Mouse (Mus musculus) liver, postnatal 0 days (tissue): ENCODE data around the gene Rnf43. TPM values are rescaled to one million over a fixed set of nuclear protein-coding genes. Genes with fewer than 3 reads are reported as not detected.

Source experiments
- ATAC-seq: fragments of 200-750 bp; cut with Nextera tagmentation; 2 replicates; pipeline ENCODE4 v1.8.0; 2017; ENCODE audit warnings: mild to moderate bottlenecking, moderate library complexity
- DNase-seq: peaks from one replicate; pipeline ENCODE4 v3.0.0-alpha.2; 2016
- H3K27ac ChIP-seq: fragments of 300-500 bp; sonication (generic); 2 replicates; pipeline ENCODE4 v1.5.1; 2014; ENCODE audit warnings: antibody characterized with exemption, moderate library complexity, mild to moderate bottlenecking, low read depth
- H3K27me3 ChIP-seq: fragments of 300-500 bp; sonication (generic); 2 replicates; pipeline ENCODE4 v1.6.1; 2014; ENCODE audit warnings: low read length, control low read depth, mixed read lengths; ENCODE audit not compliant: insufficient read depth
- H3K36me3 ChIP-seq: fragments of 300-500 bp; sonication (generic); replicated peaks from 2 replicates; pipeline ENCODE4 v1.6.1; 2014; ENCODE audit warnings: mild to moderate bottlenecking, control low read depth, low read length, moderate library complexity, mixed read lengths; ENCODE audit not compliant: insufficient read depth
- H3K4me1 ChIP-seq: fragments of 300-500 bp; sonication (generic); 2 replicates; pipeline ENCODE4 v1.6.1; 2014; ENCODE audit warnings: antibody characterized with exemption, mild to moderate bottlenecking, control low read depth; ENCODE audit not compliant: insufficient read depth
- H3K4me2 ChIP-seq: fragments of 300-500 bp; sonication (generic); 2 replicates; pipeline ENCODE4 v1.6.1; 2014; ENCODE audit warnings: low read depth, mild to moderate bottlenecking, low read length, moderate library complexity, mixed read lengths
- H3K4me3 ChIP-seq: fragments of 300-500 bp; sonication (generic); 2 replicates; pipeline ENCODE4 v1.5.1; 2014; ENCODE audit warnings: low read depth, low read length
- H3K9ac ChIP-seq: fragments of 300-500 bp; sonication (generic); replicated peaks from 2 replicates; pipeline ENCODE4 v1.6.1; 2014; ENCODE audit warnings: mild to moderate bottlenecking, moderate library complexity
- H3K9me3 ChIP-seq: fragments of 300-500 bp; sonication (generic); 2 replicates; pipeline ENCODE4 v1.6.1; 2016; ENCODE audit warnings: mild to moderate bottlenecking, control low read depth, low read length, mixed read lengths
- CTCF ChIP-seq: sonication (generic); IDR thresholded peaks from 2 replicates; pipeline ENCODE4 v1.5.1; 2016; ENCODE audit warnings: antibody characterized with exemption, low read depth
- EP300 ChIP-seq: IDR thresholded peaks from 2 replicates; pipeline ENCODE4 v1.6.1; 2016; ENCODE audit warnings: antibody characterized with exemption, low read depth, mild to moderate bottlenecking
- WGBS: fragments of 180-500 bp; shearing (Covaris S2); extraction: QIAGEN DNeasy Blood & Tissue Kit; methylation state at CpG from one replicate; pipeline ENCODE4 v1.1.7; 2014; ENCODE audit not compliant: insufficient replicate concordance; 5-methylcytosine and 5-hydroxymethylcytosine counted together
- polyA plus RNA-seq: library from polyadenylated mRNA; unstranded; fragments of >200 nt; fragmentation: Nextera tagmentation; extraction: Ambion mirVana; gene quantifications from 2 replicates; pipeline ENCODE4 v1.2.1, GENCODE M21; 2015

Gene Rnf43
- polyA plus RNA-seq, 1 experiment from 2014 or later: 4.2 TPM

GRCm38 (mm10) chr11:87629859-87630258 is 32.7 kb upstream of the Rnf43 start:
- ATAC-seq (no peak), DNase-seq (peak; percentile 56)
- no peaks in the 10 kb centered on the region for H3K4me1 ChIP-seq
- TF ChIP-seq CTCF: peak; percentile 79
- no peak for TF ChIP-seq EP300
- H3K9ac ChIP-seq: no peak overlapping the region
- H3K9me3 ChIP-seq: no peaks in the 10 kb centered on the region
- H3K4me2 ChIP-seq: no peak overlapping the region
- no peak overlapping the region for H3K27ac ChIP-seq
- H3K36me3 ChIP-seq: 0 out of 2 replicates have a peak, but pooled peaks cover 3% of the 10 kb centered on the region
- no peaks in the 10 kb centered on the region for H3K27me3 ChIP-seq
- H3K4me3 ChIP-seq: no peak overlapping the region
- WGBS: 19% methylated on average over 10 of the region's 10 CpGs

GRCm38 (mm10) chr11:87638793-87639192 is 23.7 kb upstream of the Rnf43 start:
- no peaks in the 10 kb centered on the region for H3K9me3 ChIP-seq
- H3K27me3 ChIP-seq: no peaks in the 10 kb centered on the region
- H3K36me3 ChIP-seq: no peaks in the 10 kb centered on the region
- TF ChIP-seq CTCF: no peak
- H3K27ac ChIP-seq: peak overlapping the region; percentile 60
- peak overlapping the region; percentile 45 for H3K4me3 ChIP-seq
- peak; percentile 50 for ATAC-seq
- WGBS: 36% methylated on average over 2 of the region's 2 CpGs
- H3K9ac ChIP-seq: peak overlapping the region; percentile 72
- no peak for DNase-seq
- H3K4me2 ChIP-seq: peak overlapping the region; percentile 80
- H3K4me1 ChIP-seq: peaks cover 6% of the 10 kb centered on the region

DNA sequence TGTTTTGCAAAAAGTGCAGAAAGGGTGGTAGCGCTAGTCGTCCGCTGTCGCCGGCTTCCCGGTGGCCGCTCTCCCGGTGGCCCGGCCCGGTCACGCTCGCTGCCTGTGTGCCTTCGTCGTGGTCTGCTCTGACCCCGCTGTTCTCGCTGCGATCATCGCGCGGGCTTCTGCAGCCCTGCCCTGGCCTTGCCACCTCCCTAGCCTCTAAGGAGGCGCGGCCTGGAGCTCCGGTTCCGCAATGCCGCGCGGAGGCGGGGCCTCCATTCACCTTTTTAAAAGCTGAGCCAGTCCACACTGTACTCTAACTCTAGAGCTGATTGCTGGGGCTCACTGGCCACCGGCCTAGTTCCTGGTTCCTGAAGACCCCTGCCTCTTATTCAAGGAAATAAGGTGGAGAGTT is 23.3 kb upstream of the Rnf43 start:
- Histone ChIP-seq H3K27ac (peak overlapping the region; percentile 60), H3K27me3 (no peaks in the 10 kb centered on the region), H3K4me3 (peak overlapping the region; percentile 45), H3K4me2 (peak overlapping the region; percentile 80), H3K4me1 (peaks cover 6% of the 10 kb centered on the region), H3K36me3 (no peaks in the 10 kb centered on the region), H3K9me3 (no peaks in the 10 kb centered on the region), H3K9ac (peak overlapping the region; percentile 72)
- under 1% methylated on average over 29 of the region's 29 CpGs for whole genome bisulfite sequencing
- ATAC-seq (peak; percentile 100), DNase-seq (peak; percentile 82)
- TF ChIP-seq EP300: no peak
- no peak for TF ChIP-seq CTCF

- Histone ChIP-seq H3K4me1 (peaks cover 6% of the 10 kb centered on the region), H3K27me3 (no peaks in the 10 kb centered on the region), H3K4me3 (no peak overlapping the region), H3K9me3 (no peaks in the 10 kb centered on the region), H3K36me3 (no peaks in the 10 kb centered on the region), H3K4me2 (no peak overlapping the region), H3K27ac (no peak overlapping the region), H3K9ac (no peak overlapping the region)
- TF ChIP-seq EP300 (no peak), CTCF (no peak)
- DNase-seq (no peak), ATAC-seq (no peak)
Measured at GRCm38 (mm10) chr11:87642865-87643264, 19.7 kb upstream of the Rnf43 start.

DNA sequence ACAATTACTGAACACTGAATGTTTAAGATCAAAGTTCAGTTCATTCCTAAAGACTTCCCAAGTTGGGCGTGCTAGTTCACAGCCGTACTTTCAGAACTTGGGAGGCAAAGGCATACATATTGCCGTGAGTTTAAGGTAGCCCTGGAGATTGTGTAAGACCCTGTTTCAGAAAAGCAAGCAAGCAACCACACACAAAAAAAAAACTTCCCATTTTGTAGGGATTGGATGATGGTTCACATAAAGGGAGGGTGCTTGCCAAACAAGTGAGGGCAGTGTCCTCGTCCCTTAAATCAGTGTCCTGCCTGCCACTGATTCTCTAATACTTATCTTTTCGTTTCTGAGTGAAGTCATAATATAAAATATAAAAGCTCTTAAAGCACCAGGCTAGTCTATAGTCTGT is 7.8 kb upstream of the Rnf43 start:
- no peaks in the 10 kb centered on the region for H3K9me3 ChIP-seq
- DNase-seq (no peak), ATAC-seq (no peak)
- no peak overlapping the region for H3K9ac ChIP-seq
- no peak overlapping the region for H3K4me2 ChIP-seq
- WGBS: 31% methylated on average over 5 of the region's 5 CpGs
- H3K4me3 ChIP-seq: no peak overlapping the region
- H3K36me3 ChIP-seq: no peaks in the 10 kb centered on the region
- H3K4me1 ChIP-seq: no peaks in the 10 kb centered on the region
- H3K27me3 ChIP-seq: no peaks in the 10 kb centered on the region
- no peak for TF ChIP-seq EP300
- TF ChIP-seq CTCF: no peak
- H3K27ac ChIP-seq: no peak overlapping the region

GRCm38 (mm10) chr11:87659216-87659615 is 3.3 kb upstream of the Rnf43 start:
- DNase-seq (no peak), ATAC-seq (no peak)
- H3K9ac ChIP-seq: no peak overlapping the region
- H3K27me3 ChIP-seq: no peaks in the 10 kb centered on the region
- no peaks in the 10 kb centered on the region for H3K36me3 ChIP-seq
- H3K4me2 ChIP-seq: no peak overlapping the region
- H3K27ac ChIP-seq: no peak overlapping the region
- H3K4me1 ChIP-seq: no peaks in the 10 kb centered on the region
- no peaks in the 10 kb centered on the region for H3K9me3 ChIP-seq
- H3K4me3 ChIP-seq: no peak overlapping the region
- 67% methylated on average over 7 of the region's 7 CpGs for WGBS
- TF ChIP-seq CTCF (no peak), EP300 (no peak)

GRCm38 (mm10) chr11:87662822-87663221 is 300 bp downstream of the Rnf43 start:
- ATAC-seq: peak; percentile 40; the same call in 1 of the 2 replicates
- DNase-seq: no peak
- Histone ChIP-seq H3K27me3 (no peaks in the 10 kb centered on the region), H3K9ac (peak overlapping the region; percentile 53), H3K4me3 (peak overlapping the region; percentile 48), H3K27ac (peak overlapping the region; percentile 67), H3K4me2 (peak overlapping the region; percentile 71), H3K9me3 (no peaks in the 10 kb centered on the region), H3K4me1 (no peaks in the 10 kb centered on the region), H3K36me3 (no peaks in the 10 kb centered on the region)
- 15% methylated on average over 14 of the region's 14 CpGs for WGBS
- TF ChIP-seq CTCF (no peak), EP300 (no peak)
